Mouse (Mus musculus): Measurements from ENCODE around the gene Gm10663. TPM values are rescaled to one million over a fixed set of nuclear protein-coding genes. Genes with fewer than 3 reads are reported as not detected.

Gm10663 gene
- polyA plus RNA-seq, 1 experiment from 2014 or later: not detected

DNA sequence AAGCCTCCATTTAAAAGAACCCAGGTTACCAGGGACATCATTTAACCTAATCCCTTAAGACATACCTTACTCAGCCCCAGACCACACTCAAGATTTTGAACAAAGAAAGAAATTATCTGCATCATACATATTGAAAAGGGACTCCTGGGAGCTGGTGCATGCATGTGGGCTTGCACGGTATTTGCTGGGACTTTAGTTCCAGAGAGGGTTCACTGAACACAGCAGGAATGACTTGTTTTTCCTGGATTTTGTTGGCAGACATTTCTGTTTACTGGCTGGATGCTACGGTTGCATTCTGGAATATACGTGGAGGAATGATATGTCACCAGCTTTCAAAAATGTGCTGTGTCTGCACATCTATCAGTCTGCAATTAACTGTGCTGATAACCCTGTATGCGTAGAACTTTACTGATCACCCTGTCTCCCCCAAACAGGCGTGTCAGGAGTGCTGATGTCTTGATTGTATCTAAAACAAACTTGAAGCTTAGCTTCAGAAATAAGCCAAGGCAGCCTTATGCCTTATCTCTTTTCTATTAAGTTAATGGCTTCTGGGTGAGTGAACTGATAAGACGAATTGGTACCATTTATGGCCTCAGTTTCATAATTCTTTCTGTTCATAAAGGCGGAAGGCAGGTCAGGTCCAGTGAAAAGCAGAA, 23.1 kb downstream of the Gm10663 start:
- no peaks in the 10 kb centered on the region for H3K36me3 ChIP-seq (ENCODE audit: control insufficient read depth, insufficient read depth, low read length)
- ATAC-seq (replicated peaks; ENCODE audit: low FRiP score) (no peak), DNase-seq (ENCODE audit: low spot score) (no peak)
- no peak overlapping the region for H3K4me2 ChIP-seq
- WGBS: 48% methylated on average over 7 of the region's 7 CpGs
- H3K9me3 ChIP-seq (ENCODE audit: control insufficient read depth, low read length): no peaks in the 10 kb centered on the region
- no peaks in the 10 kb centered on the region for H3K27me3 ChIP-seq (replicated peaks; ENCODE audit: control insufficient read depth, insufficient read depth, low read length)
- no peak overlapping the region for H3K9ac ChIP-seq (ENCODE audit: low read depth, low read length)
- no peaks in the 10 kb centered on the region for H3K4me1 ChIP-seq (replicated peaks; ENCODE audit: control insufficient read depth, insufficient read depth, low read length)
- H3K4me3 ChIP-seq (ENCODE audit: low read depth, low read length): no peak overlapping the region
- no peak overlapping the region for H3K27ac ChIP-seq (ENCODE audit: low read depth, low read length)

DNA sequence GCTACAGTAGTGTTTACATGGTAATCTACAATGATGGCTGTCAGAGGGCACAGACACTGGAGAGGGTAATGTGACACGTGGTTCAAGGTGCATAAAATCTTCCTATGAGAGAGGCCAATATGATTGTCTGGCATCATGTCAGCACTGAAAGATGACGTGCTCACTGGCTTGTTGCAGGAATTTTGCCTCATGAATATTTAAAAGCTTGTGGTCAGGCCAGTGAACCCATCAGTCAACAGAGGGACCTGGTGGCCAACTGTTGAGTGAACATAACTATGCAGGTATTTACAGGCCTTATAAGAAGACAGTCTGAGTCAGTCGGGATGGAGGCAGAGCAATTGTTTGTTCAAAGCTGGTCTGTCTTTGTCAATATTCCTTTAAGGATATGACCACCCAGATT, 24.9 kb downstream of the Gm10663 start:
- ATAC-seq (replicated peaks; ENCODE audit: low FRiP score) (no peak), DNase-seq (ENCODE audit: low spot score) (no peak)
- Histone ChIP-seq H3K36me3 (ENCODE audit: control insufficient read depth, insufficient read depth, low read length) (no peaks in the 10 kb centered on the region), H3K27ac (ENCODE audit: low read depth, low read length) (no peak overlapping the region), H3K27me3 (replicated peaks; ENCODE audit: control insufficient read depth, insufficient read depth, low read length) (no peaks in the 10 kb centered on the region), H3K9me3 (ENCODE audit: control insufficient read depth, low read length) (no peaks in the 10 kb centered on the region), H3K4me2 (no peak overlapping the region), H3K9ac (ENCODE audit: low read depth, low read length) (no peak overlapping the region), H3K4me3 (ENCODE audit: low read depth, low read length) (no peak overlapping the region), H3K4me1 (replicated peaks; ENCODE audit: control insufficient read depth, insufficient read depth, low read length) (no peaks in the 10 kb centered on the region)
- 55% methylated on average over 3 of the region's 3 CpGs for WGBS

DNA sequence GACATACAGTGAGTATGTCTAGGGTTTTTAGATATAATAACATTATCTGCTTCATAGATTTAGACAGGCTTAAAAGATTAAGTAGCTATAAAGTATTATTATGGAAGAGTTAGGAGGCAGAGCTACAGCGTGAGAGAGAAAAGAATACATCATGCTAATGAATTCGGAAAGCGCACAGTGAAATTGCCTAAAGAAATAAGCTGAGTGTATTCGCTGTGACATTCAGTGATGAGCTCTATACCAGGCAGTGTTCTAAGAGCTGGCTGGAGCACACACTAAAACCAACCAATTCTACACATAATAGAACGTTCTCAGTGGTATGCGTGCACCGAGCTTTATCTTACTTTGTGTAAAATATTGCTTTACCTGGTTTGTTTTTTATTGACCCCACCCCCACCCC, 28.8 kb downstream of the Gm10663 start:
- WGBS: 84% methylated on average over 7 of the region's 7 CpGs
- H3K4me1 ChIP-seq (replicated peaks; ENCODE audit: control insufficient read depth, insufficient read depth, low read length): no peaks in the 10 kb centered on the region
- no peak overlapping the region for H3K27ac ChIP-seq (ENCODE audit: low read depth, low read length)
- H3K27me3 ChIP-seq (replicated peaks; ENCODE audit: control insufficient read depth, insufficient read depth, low read length): no peaks in the 10 kb centered on the region
- DNase-seq (ENCODE audit: low spot score): no peak
- no peak overlapping the region for H3K4me2 ChIP-seq
- H3K36me3 ChIP-seq (ENCODE audit: control insufficient read depth, insufficient read depth, low read length): no peaks in the 10 kb centered on the region
- no peaks in the 10 kb centered on the region for H3K9me3 ChIP-seq (ENCODE audit: control insufficient read depth, low read length)
- no peak for ATAC-seq (replicated peaks; ENCODE audit: low FRiP score)
- H3K4me3 ChIP-seq (ENCODE audit: low read depth, low read length): no peak overlapping the region
- H3K9ac ChIP-seq (ENCODE audit: low read depth, low read length): no peak overlapping the region

DNA sequence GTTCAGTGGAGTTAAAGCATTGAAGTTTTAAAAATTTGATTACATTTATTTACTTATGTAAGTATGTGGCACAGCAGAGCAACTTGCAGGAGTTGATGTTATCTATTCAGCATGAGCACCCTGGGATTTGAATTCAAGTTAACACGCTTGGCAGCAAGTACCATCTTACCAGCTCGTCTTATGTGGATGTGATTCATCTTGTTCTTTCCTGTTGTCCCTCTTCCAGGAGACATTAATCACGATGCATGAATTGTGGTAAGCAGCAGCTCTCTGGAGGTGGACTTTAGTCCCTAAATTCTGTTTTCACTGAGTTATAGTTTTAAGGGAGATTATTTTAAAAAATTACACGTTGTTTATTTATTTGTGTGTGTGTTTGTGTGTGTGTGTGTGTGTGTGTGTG, 29.2 kb downstream of the Gm10663 start:
- no peak for ATAC-seq (replicated peaks; ENCODE audit: low FRiP score)
- Histone ChIP-seq H3K27me3 (replicated peaks; ENCODE audit: control insufficient read depth, insufficient read depth, low read length) (no peaks in the 10 kb centered on the region), H3K9me3 (ENCODE audit: control insufficient read depth, low read length) (no peaks in the 10 kb centered on the region), H3K4me3 (ENCODE audit: low read depth, low read length) (no peak overlapping the region), H3K4me2 (no peak overlapping the region), H3K9ac (ENCODE audit: low read depth, low read length) (no peak overlapping the region), H3K4me1 (replicated peaks; ENCODE audit: control insufficient read depth, insufficient read depth, low read length) (no peaks in the 10 kb centered on the region), H3K36me3 (ENCODE audit: control insufficient read depth, insufficient read depth, low read length) (no peaks in the 10 kb centered on the region), H3K27ac (ENCODE audit: low read depth, low read length) (no peak overlapping the region)
- DNase-seq (ENCODE audit: low spot score): no peak
- WGBS: 54% methylated on average over 4 of the region's 4 CpGs

DNA sequence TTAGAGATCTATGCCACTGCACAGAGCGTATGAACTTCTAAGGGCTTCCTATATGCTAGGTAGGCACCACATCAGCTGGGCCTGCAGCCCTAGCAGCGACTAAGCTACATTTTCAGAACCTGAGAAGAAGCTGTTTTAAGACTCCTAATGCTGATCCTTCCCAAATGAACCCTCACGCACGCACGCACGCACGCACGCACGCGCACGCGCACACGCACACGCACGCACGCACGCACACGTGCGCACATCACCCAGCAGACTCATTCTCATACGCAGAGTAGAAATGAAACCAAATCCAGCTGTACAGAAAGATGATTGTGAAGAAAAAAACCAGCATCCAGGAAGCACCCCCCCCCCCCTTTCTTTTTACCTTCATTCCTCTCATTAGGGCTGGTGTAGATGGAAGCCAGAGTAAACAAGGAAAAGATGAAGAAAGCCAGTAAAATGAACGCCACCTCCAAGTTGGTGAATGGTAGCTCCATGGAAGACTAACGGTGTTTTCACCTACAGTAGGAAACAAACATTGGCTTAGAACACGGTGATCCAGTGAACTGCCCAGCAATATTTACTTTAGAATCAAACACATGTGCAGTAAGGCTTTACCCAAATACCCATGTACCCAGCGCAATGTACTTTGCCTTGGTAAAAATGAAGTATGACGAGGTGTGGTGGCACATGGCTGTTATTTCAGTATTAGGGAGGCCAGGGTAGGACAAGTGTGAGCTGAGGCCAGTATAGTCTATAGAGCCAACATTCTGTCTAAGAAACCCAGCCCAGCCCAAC, 33.3 kb downstream of the Gm10663 start:
- no peaks in the 10 kb centered on the region for H3K36me3 ChIP-seq (ENCODE audit: control insufficient read depth, insufficient read depth, low read length)
- no peaks in the 10 kb centered on the region for H3K9me3 ChIP-seq (ENCODE audit: control insufficient read depth, low read length)
- H3K27me3 ChIP-seq (replicated peaks; ENCODE audit: control insufficient read depth, insufficient read depth, low read length): no peaks in the 10 kb centered on the region
- no peak for ATAC-seq (replicated peaks; ENCODE audit: low FRiP score)
- H3K27ac ChIP-seq (ENCODE audit: low read depth, low read length): no peak overlapping the region
- H3K4me2 ChIP-seq: no peak overlapping the region
- DNase-seq (ENCODE audit: low spot score): no peak
- H3K4me3 ChIP-seq (ENCODE audit: low read depth, low read length): no peak overlapping the region
- no peak overlapping the region for H3K9ac ChIP-seq (ENCODE audit: low read depth, low read length)
- WGBS: 92% methylated on average over 25 of the region's 25 CpGs
- H3K4me1 ChIP-seq (replicated peaks; ENCODE audit: control insufficient read depth, insufficient read depth, low read length): no peaks in the 10 kb centered on the region

DNA sequence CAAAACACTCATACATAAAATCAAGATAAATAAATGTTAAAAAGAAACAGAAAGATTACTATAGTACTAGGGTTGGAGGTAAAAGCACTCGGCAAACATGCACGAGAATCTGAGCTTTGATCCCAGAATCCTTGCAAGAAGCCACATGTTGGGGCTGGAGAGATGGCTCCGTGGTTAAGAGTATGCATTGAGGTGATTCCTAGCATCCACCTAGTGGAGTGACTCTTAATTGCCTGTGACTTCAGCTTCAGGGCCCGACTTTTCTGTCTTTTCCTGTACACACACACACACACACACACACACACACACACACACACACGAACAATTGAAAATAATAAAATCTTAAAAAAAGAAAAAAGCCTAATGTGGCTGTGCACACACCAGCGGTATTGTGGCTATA, 34.1 kb downstream of the Gm10663 start:
- DNase-seq (ENCODE audit: low spot score): no peak
- WGBS: 74% methylated on average over 6 of the region's 6 CpGs
- no peaks in the 10 kb centered on the region for H3K36me3 ChIP-seq (ENCODE audit: control insufficient read depth, insufficient read depth, low read length)
- no peaks in the 10 kb centered on the region for H3K4me1 ChIP-seq (replicated peaks; ENCODE audit: control insufficient read depth, insufficient read depth, low read length)
- no peaks in the 10 kb centered on the region for H3K27me3 ChIP-seq (replicated peaks; ENCODE audit: control insufficient read depth, insufficient read depth, low read length)
- no peak overlapping the region for H3K9ac ChIP-seq (ENCODE audit: low read depth, low read length)
- ATAC-seq (replicated peaks; ENCODE audit: low FRiP score): no peak
- no peak overlapping the region for H3K4me2 ChIP-seq
- H3K4me3 ChIP-seq (ENCODE audit: low read depth, low read length): no peak overlapping the region
- H3K27ac ChIP-seq (ENCODE audit: low read depth, low read length): no peak overlapping the region
- no peaks in the 10 kb centered on the region for H3K9me3 ChIP-seq (ENCODE audit: control insufficient read depth, low read length)

DNA sequence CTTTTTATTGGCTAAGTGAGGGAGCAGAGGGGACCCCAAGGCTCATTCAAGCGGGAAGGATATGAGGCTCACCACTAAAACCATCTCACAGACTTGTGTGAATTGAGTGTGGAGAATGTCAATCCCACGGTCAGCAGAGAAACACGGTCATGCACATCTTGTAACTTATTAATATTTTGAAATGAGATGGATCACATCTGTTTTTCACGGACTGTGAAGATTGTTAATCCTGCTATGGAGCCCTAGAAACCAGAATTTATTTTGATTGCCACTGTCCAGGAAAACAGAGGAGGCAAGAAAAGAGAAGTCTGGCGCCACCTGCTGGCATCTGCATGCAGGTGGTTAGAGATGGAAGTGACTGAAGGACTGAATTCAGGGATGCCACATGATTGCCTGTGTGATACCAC, 35.5 kb downstream of the Gm10663 start:
- H3K4me2 ChIP-seq: no peak overlapping the region
- no peaks in the 10 kb centered on the region for H3K27me3 ChIP-seq (replicated peaks; ENCODE audit: control insufficient read depth, insufficient read depth, low read length)
- WGBS: 37% methylated on average over 5 of the region's 5 CpGs
- no peak overlapping the region for H3K27ac ChIP-seq (ENCODE audit: low read depth, low read length)
- ATAC-seq (replicated peaks; ENCODE audit: low FRiP score) (no peak), DNase-seq (ENCODE audit: low spot score) (no peak)
- H3K4me3 ChIP-seq (ENCODE audit: low read depth, low read length): no peak overlapping the region
- H3K36me3 ChIP-seq (ENCODE audit: control insufficient read depth, insufficient read depth, low read length): no peaks in the 10 kb centered on the region
- H3K9ac ChIP-seq (ENCODE audit: low read depth, low read length): no peak overlapping the region
- H3K4me1 ChIP-seq (replicated peaks; ENCODE audit: control insufficient read depth, insufficient read depth, low read length): no peaks in the 10 kb centered on the region
- no peaks in the 10 kb centered on the region for H3K9me3 ChIP-seq (ENCODE audit: control insufficient read depth, low read length)

DNA sequence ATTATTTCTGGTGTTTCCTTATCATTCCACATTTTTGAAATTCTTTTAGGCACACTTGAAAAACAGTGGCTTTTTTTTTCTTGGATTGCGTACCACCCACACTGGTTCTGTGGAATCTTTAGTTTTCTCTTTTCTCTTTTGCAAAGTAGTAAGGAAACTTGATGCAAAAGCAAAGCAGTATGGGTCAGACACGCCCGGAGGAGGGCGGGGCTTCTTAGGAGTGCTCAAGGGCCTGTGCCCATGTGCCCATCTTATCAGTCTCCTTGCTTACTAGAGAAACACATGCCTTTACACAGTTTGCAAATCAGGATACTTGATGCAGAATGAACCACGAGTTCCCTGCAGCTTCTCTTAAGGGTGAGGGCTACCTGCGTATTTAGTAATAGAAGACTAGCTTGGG, 37.3 kb downstream of the Gm10663 start:
- H3K27me3 ChIP-seq (replicated peaks; ENCODE audit: control insufficient read depth, insufficient read depth, low read length): no peaks in the 10 kb centered on the region
- H3K4me2 ChIP-seq: no peak overlapping the region
- 75% methylated on average over 6 of the region's 6 CpGs for WGBS
- H3K4me1 ChIP-seq (replicated peaks; ENCODE audit: control insufficient read depth, insufficient read depth, low read length): no peaks in the 10 kb centered on the region
- H3K4me3 ChIP-seq (ENCODE audit: low read depth, low read length): no peak overlapping the region
- no peak for DNase-seq (ENCODE audit: low spot score)
- no peaks in the 10 kb centered on the region for H3K9me3 ChIP-seq (ENCODE audit: control insufficient read depth, low read length)
- no peak overlapping the region for H3K9ac ChIP-seq (ENCODE audit: low read depth, low read length)
- ATAC-seq (replicated peaks; ENCODE audit: low FRiP score): no peak
- no peak overlapping the region for H3K27ac ChIP-seq (ENCODE audit: low read depth, low read length)
- H3K36me3 ChIP-seq (ENCODE audit: control insufficient read depth, insufficient read depth, low read length): no peaks in the 10 kb centered on the region

DNA sequence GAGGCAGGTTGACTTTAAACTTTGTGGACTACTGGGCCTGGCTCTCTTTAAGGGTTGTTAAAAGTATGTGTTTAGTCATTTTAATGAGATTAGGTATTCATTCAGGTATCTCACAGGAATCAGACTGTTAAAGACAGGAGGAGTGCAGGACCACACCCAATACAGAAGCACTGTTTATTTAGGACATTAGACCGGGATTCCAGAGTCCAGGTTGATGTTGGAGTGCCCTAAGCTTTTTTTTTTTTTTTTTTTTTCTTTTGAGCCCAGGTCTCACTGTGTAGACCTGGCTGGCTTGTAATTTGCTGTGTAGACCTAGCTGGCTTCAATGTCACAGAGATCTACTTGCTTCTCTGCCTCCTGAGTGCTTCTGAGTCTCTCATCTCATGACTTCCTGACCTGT, 51.2 kb downstream of the Gm10663 start:
- Histone ChIP-seq H3K9me3 (ENCODE audit: control insufficient read depth, low read length) (no peaks in the 10 kb centered on the region), H3K27me3 (replicated peaks; ENCODE audit: control insufficient read depth, insufficient read depth, low read length) (no peaks in the 10 kb centered on the region), H3K4me1 (replicated peaks; ENCODE audit: control insufficient read depth, insufficient read depth, low read length) (no peaks in the 10 kb centered on the region), H3K36me3 (ENCODE audit: control insufficient read depth, insufficient read depth, low read length) (no peaks in the 10 kb centered on the region), H3K27ac (ENCODE audit: low read depth, low read length) (no peak overlapping the region), H3K4me2 (no peak overlapping the region), H3K4me3 (ENCODE audit: low read depth, low read length) (no peak overlapping the region), H3K9ac (ENCODE audit: low read depth, low read length) (no peak overlapping the region)
- no peak for ATAC-seq (replicated peaks; ENCODE audit: low FRiP score)
- no peak for DNase-seq (ENCODE audit: low spot score)
- 76% methylated on average over 1 of the region's 1 CpGs for WGBS

All from liver, embryonic 11.5 days (tissue).